Mouse (Mus musculus) limb, embryonic 14.5 days (tissue): Measurements from ENCODE around the gene Cltb. TPM values are rescaled to one million over a fixed set of nuclear protein-coding genes. Genes with fewer than 3 reads are reported as not detected.

ENCODE experiments used
- ATAC-seq: fragments of 200-750 bp; cut with Nextera tagmentation; 2 replicates; pipeline ENCODE4 v1.8.0; 2017; ENCODE audit warnings: low read depth, moderate number of reproducible peaks, moderate TSS enrichment; ENCODE audit not compliant: low FRiP score
- DNase-seq: peaks from one replicate; pipeline ENCODE4 v3.0.0-alpha.2; 2015; ENCODE audit warnings: low spot score
- H3K27ac ChIP-seq: fragments of 300-500 bp; sonication (generic); replicated peaks from 2 replicates; pipeline ENCODE4 v1.5.1; 2014; ENCODE audit warnings: low read depth, mild to moderate bottlenecking, low read length, moderate library complexity, mixed read lengths
- H3K27me3 ChIP-seq: fragments of 300-500 bp; sonication (generic); 2 replicates; pipeline ENCODE4 v1.6.1; 2014; ENCODE audit warnings: low read length, mixed read lengths; ENCODE audit not compliant: control insufficient read depth, insufficient read depth
- H3K36me3 ChIP-seq: fragments of 300-500 bp; sonication (generic); 2 replicates; pipeline ENCODE4 v1.6.1; 2014; ENCODE audit warnings: mild to moderate bottlenecking, low read length, moderate library complexity, mixed read lengths; ENCODE audit not compliant: control insufficient read depth, insufficient read depth
- H3K4me1 ChIP-seq: fragments of 300-500 bp; sonication (generic); 2 replicates; pipeline ENCODE4 v1.6.1; 2014; ENCODE audit warnings: antibody characterized with exemption, low read length, mixed read lengths; ENCODE audit not compliant: control insufficient read depth, insufficient read depth
- H3K4me2 ChIP-seq: fragments of 300-500 bp; sonication (generic); replicated peaks from 2 replicates; pipeline ENCODE4 v1.6.1; 2014; ENCODE audit warnings: low read depth, mild to moderate bottlenecking, low read length, moderate library complexity; ENCODE audit not compliant: severe bottlenecking
- H3K4me3 ChIP-seq: fragments of 300-500 bp; sonication (generic); replicated peaks from 2 replicates; pipeline ENCODE4 v1.5.1; 2014; ENCODE audit warnings: low read length
- H3K9ac ChIP-seq: fragments of 300-500 bp; sonication (generic); 2 replicates; pipeline ENCODE4 v1.6.1; 2014; ENCODE audit warnings: mild to moderate bottlenecking, low read depth, low read length, moderate library complexity; ENCODE audit not compliant: severe bottlenecking
- H3K9me3 ChIP-seq: fragments of 300-500 bp; sonication (generic); 2 replicates; pipeline ENCODE4 v1.6.1; 2016; ENCODE audit warnings: low read length; ENCODE audit not compliant: control insufficient read depth
- POLR2A ChIP-seq: fragments of 200-500 bp; IDR thresholded peaks from 2 replicates; pipeline ENCODE4 v1.8.0; 2012; ENCODE audit warnings: inconsistent platforms, mild to moderate bottlenecking, moderate library complexity, borderline replicate concordance; ENCODE audit not compliant: insufficient read depth, insufficient read length; ENCODE audit errors: extremely low read depth
- WGBS: fragments of 180-500 bp; shearing (Covaris S2); extraction: QIAGEN DNeasy Blood & Tissue Kit; methylation state at CpG from one replicate; pipeline ENCODE4 v1.1.7; 2014; 5-methylcytosine and 5-hydroxymethylcytosine counted together
- polyA plus RNA-seq, 2 experiments: library from polyadenylated mRNA; depleted of rRNA in 1 of 2; stranded (reverse) in 1 of 2; unstranded in 1 of 2; fragments of >200 nt; fragmentation: Nextera tagmentation in 1 of 2; extraction: Ambion mirVana in 1 of 2; gene quantifications; 2 replicates each; pipeline versions ENCODE4 v1.2.1 to v1.2.3; 2012 to 2014

Gene Cltb
- polyA plus RNA-seq, 2 experiments, result 26.5 to 45.5 TPM

- ATAC-seq (no peak), DNase-seq (no peak)
- TF ChIP-seq POLR2A, result no peak
- H3K27ac ChIP-seq, result no peak overlapping the region
- no peaks in the 10 kb centered on the region for H3K9me3 ChIP-seq
- H3K27me3 ChIP-seq, result no peaks in the 10 kb centered on the region
- peaks cover 72% of the 10 kb centered on the region for H3K36me3 ChIP-seq
- 89% methylated on average over 11 of the region's 11 CpGs for WGBS
- H3K4me1 ChIP-seq, result peaks cover 7% of the 10 kb centered on the region
- no peak overlapping the region for H3K4me3 ChIP-seq
- no peak overlapping the region for H3K4me2 ChIP-seq
- H3K9ac ChIP-seq, result no peak overlapping the region
These were observed 25.3 kb downstream of the Cltb start for GRCm38 (mm10) chr13:54585831-54586230.

DNA sequence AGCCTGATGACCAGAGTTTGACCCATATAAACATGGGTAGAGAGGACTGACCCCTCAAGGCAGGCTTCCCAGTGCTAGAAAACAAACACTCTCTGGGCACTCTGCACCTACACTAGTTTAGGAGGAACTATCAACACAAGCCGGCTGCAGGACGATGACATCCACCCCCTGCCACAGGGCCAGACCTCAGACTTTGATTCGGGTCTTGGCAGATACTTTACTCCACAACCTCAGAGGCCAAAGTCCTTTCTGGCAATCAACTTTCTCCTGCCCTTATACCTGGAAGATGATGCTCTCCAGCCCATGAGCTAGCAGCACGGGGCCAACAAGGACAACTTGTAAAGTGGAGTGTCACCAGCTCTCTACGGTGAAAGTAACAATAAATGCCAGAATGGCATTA is 28.3 kb downstream of the Cltb start:
- 91% methylated on average over 5 of the region's 5 CpGs for WGBS
- Histone ChIP-seq H3K36me3 (peaks cover 94% of the 10 kb centered on the region), H3K4me3 (no peak overlapping the region), H3K4me1 (no peaks in the 10 kb centered on the region), H3K9me3 (no peaks in the 10 kb centered on the region), H3K4me2 (no peak overlapping the region), H3K27ac (no peak overlapping the region), H3K9ac (no peak overlapping the region), H3K27me3 (no peaks in the 10 kb centered on the region)
- TF ChIP-seq POLR2A, result no peak
- DNase-seq, result no peak
- ATAC-seq, result no peak

DNA sequence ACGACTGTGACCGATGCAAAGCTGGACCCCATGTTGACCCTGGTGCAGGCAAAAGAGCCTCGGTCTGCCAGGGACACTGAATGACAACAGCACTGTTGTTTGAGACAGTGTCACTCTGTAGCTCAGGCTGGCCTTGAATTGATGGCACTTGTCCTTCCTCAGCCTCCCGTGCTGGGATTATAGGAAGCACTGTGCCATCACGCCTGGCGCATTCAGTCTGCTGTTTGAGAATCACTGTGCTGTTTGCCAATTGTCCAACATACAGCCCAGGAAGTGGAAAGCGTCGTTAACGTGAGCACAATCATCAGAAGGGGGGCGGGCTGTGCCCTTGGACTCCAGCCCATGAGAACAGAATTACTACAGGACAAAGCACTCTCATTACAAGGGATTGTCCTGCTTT is 29.0 kb downstream of the Cltb start:
- Histone ChIP-seq H3K4me1 (no peaks in the 10 kb centered on the region), H3K9me3 (no peaks in the 10 kb centered on the region), H3K27ac (no peak overlapping the region), H3K4me3 (no peak overlapping the region), H3K36me3 (peaks cover 90% of the 10 kb centered on the region), H3K9ac (no peak overlapping the region), H3K4me2 (no peak overlapping the region), H3K27me3 (no peaks in the 10 kb centered on the region)
- DNase-seq (no peak), ATAC-seq (no peak)
- WGBS, result 84% methylated on average over 10 of the region's 10 CpGs
- TF ChIP-seq POLR2A, result no peak

- H3K9me3 ChIP-seq, result no peaks in the 10 kb centered on the region
- DNase-seq, result no peak
- H3K4me1 ChIP-seq, result 0 out of 2 replicates have a peak, but pooled peaks cover 3% of the 10 kb centered on the region
- no peak overlapping the region for H3K9ac ChIP-seq
- no peak overlapping the region for H3K4me2 ChIP-seq
- 77% methylated on average over 2 of the region's 2 CpGs for WGBS
- no peaks in the 10 kb centered on the region for H3K27me3 ChIP-seq
- no peak for TF ChIP-seq POLR2A
- peaks cover 87% of the 10 kb centered on the region for H3K36me3 ChIP-seq
- ATAC-seq, result no peak
- no peak overlapping the region for H3K27ac ChIP-seq
- H3K4me3 ChIP-seq, result no peak overlapping the region
These were observed 29.8 kb downstream of the Cltb start for GRCm38 (mm10) chr13:54581385-54581784.

GRCm38 (mm10) chr13:54577652-54578507 is 33.3 kb downstream of the Cltb start:
- DNase-seq, result no peak
- Histone ChIP-seq H3K4me2 (no peak overlapping the region), H3K27ac (no peak overlapping the region), H3K27me3 (no peaks in the 10 kb centered on the region), H3K36me3 (peaks cover 52% of the 10 kb centered on the region), H3K4me3 (no peak overlapping the region), H3K9me3 (no peaks in the 10 kb centered on the region), H3K9ac (no peak overlapping the region), H3K4me1 (peaks cover 17% of the 10 kb centered on the region)
- 88% methylated on average over 21 of the region's 21 CpGs for whole genome bisulfite sequencing
- no peak for TF ChIP-seq POLR2A
- no peak for ATAC-seq
